Mouse (Mus musculus) heart, embryonic 13.5 days (tissue): ENCODE data around the gene Gpr152. TPM values are rescaled to one million over a fixed set of nuclear protein-coding genes. Genes with fewer than 3 reads are reported as not detected.

Experiments
- ATAC-seq: fragments of 200-750 bp; cut with Nextera tagmentation; 2 replicates; pipeline ENCODE4 v1.8.0; 2017; ENCODE audit warnings: moderate TSS enrichment; ENCODE audit not compliant: insufficient number of reproducible peaks, low FRiP score, low TSS enrichment; ENCODE audit errors: extremely low read depth
- H3K27ac ChIP-seq: fragments of 300-500 bp; sonication (generic); replicated peaks from 2 replicates; pipeline ENCODE4 v1.5.1; 2015; ENCODE audit warnings: moderate library complexity, mild to moderate bottlenecking, inconsistent platforms
- H3K27me3 ChIP-seq: fragments of 300-500 bp; sonication (generic); replicated peaks from 2 replicates; pipeline ENCODE4 v1.6.1; 2015; ENCODE audit warnings: mild to moderate bottlenecking, inconsistent platforms
- H3K36me3 ChIP-seq: fragments of 300-500 bp; sonication (generic); 2 replicates; pipeline ENCODE4 v1.6.1; 2015; ENCODE audit warnings: mild to moderate bottlenecking, inconsistent platforms
- H3K4me1 ChIP-seq: fragments of 300-500 bp; sonication (generic); 2 replicates; pipeline ENCODE4 v1.6.1; 2015; ENCODE audit warnings: inconsistent platforms
- H3K4me2 ChIP-seq: fragments of 300-500 bp; sonication (generic); 2 replicates; pipeline ENCODE4 v1.6.1; 2015; ENCODE audit warnings: inconsistent platforms, mild to moderate bottlenecking, moderate library complexity
- H3K4me3 ChIP-seq: fragments of 300-500 bp; sonication (generic); 2 replicates; pipeline ENCODE4 v1.5.1; 2015; ENCODE audit warnings: moderate library complexity, mild to moderate bottlenecking, inconsistent platforms
- H3K9ac ChIP-seq: fragments of 300-500 bp; sonication (generic); 2 replicates; pipeline ENCODE4 v1.6.1; 2015; ENCODE audit warnings: inconsistent platforms, mild to moderate bottlenecking, moderate library complexity
- H3K9me3 ChIP-seq: fragments of 300-500 bp; sonication (generic); 2 replicates; pipeline ENCODE4 v1.6.1; 2016; ENCODE audit warnings: inconsistent platforms
- WGBS: fragments of 180-500 bp; shearing (Covaris S2); methylation state at CpG from one replicate; pipeline ENCODE4 v1.1.7; 2015; ENCODE audit warnings: mixed read lengths; 5-methylcytosine and 5-hydroxymethylcytosine counted together
- polyA plus RNA-seq: library from polyadenylated mRNA; unstranded; fragments of >200 nt; fragmentation: Nextera tagmentation; extraction: Ambion mirVana; gene quantifications from 2 replicates; pipeline ENCODE4 v1.2.1, GENCODE M21; 2015

Gpr152 gene
- polyA plus RNA-seq, 1 experiment from 2014 or later, result not detected

DNA sequence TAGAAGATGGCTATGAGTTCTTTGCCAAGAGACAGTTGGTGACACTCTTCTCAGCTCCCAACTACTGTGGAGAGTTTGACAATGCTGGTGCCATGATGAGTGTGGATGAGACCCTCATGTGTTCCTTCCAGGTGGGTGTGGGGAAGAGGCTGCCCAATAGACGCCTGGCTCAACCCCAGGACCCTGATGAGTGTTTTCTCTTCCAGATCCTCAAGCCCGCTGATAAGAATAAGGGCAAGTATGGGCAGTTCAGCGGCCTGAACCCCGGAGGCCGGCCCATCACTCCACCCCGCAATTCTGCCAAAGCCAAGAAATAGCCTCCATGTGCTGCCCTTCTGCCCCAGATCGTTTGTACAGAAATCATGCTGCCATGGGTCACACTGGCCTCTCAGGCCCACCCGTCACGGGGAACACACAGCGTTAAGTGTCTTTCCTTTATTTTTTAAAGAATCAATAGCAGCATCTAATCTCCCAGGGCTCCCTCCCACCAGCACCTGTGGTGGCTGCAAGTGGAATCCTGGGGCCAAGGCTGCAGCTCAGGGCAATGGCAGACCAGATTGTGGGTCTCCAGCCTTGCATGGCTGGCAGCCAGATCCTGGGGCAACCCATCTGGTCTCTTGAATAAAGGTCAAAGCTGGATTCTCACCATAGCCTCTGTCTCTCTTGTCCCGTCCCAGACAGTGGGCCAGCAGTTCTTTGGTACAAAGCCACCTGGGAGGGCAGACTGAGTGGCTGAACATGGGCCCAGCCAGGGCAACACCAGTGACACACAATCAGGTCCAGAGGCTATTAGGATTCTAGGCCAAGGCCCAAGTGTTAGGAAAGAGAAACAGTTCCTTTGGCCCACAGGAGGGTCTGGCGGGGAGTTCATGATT lies 55.4 kb downstream of the Gpr152 start:
- WGBS, result 76% methylated on average over 12 of the region's 12 CpGs
- Histone ChIP-seq H3K9ac (no peak overlapping the region), H3K9me3 (no peaks in the 10 kb centered on the region), H3K4me1 (peaks cover 58% of the 10 kb centered on the region), H3K4me3 (no peak overlapping the region), H3K36me3 (peaks cover 70% of the 10 kb centered on the region), H3K27ac (no peak overlapping the region), H3K4me2 (no peak overlapping the region), H3K27me3 (no peaks in the 10 kb centered on the region)
- ATAC-seq, result no peak

Other genes starting within 250 kb of the Gpr152 start
- 22.7 and 25.1 TPM in 2 replicates for gene Tcirg1, start 232.7 kb upstream of the Gpr152 start, polyA plus RNA-seq
- gene Ndufs8, start 227.0 kb upstream of the Gpr152 start, polyA plus RNA-seq, result 361 and 400 TPM in 2 replicates
- gene Aldh3b1, start 210.0 kb upstream of the Gpr152 start, polyA plus RNA-seq, result 2.2 and 2.3 TPM in 2 replicates
- gene Unc93b1, start 204.6 kb upstream of the Gpr152 start, polyA plus RNA-seq, result 12.4 and 13.6 TPM in 2 replicates
- not detected in 2 replicates for gene Aldh3b3, start 181.1 kb upstream of the Gpr152 start, polyA plus RNA-seq
- 0.06 TPM in 1 of 2 replicates, not detected in the other for gene Aldh3b2, start 167.5 kb upstream of the Gpr152 start, polyA plus RNA-seq
- gene Acy3, start 153.2 kb upstream of the Gpr152 start, polyA plus RNA-seq, result 10.4 and 10.8 TPM in 2 replicates
- gene Tbx10, start 147.0 kb upstream of the Gpr152 start, polyA plus RNA-seq, result not detected in 2 replicates
- gene Nudt8, start 139.2 kb upstream of the Gpr152 start, polyA plus RNA-seq, result 51.7 and 60.0 TPM in 2 replicates
- 4.1 and 5.4 TPM in 2 replicates for gene Gm49405, start 139.2 kb upstream of the Gpr152 start, polyA plus RNA-seq
- gene Doc2g, start 136.5 kb upstream of the Gpr152 start, polyA plus RNA-seq, result 80.5 and 99.3 TPM in 2 replicates
- 407 and 462 TPM in 2 replicates for gene Ndufv1, start 127.0 kb upstream of the Gpr152 start, polyA plus RNA-seq
- gene Gstp1, start 101.8 kb upstream of the Gpr152 start, polyA plus RNA-seq, result 380 and 421 TPM in 2 replicates
- 5.1 and 5.9 TPM in 2 replicates for gene Gstp2, start 93.8 kb upstream of the Gpr152 start, polyA plus RNA-seq
- gene Gstp3, start 80.2 kb upstream of the Gpr152 start, polyA plus RNA-seq, result 0.29 and 0.61 TPM in 2 replicates
- not detected in 2 replicates for gene Cabp2, start 58.2 kb upstream of the Gpr152 start, polyA plus RNA-seq
- gene Cdk2ap2, start 42.6 kb upstream of the Gpr152 start, polyA plus RNA-seq, result 64.5 and 64.9 TPM in 2 replicates
- gene Pitpnm1, start 39.8 kb upstream of the Gpr152 start, polyA plus RNA-seq, result 18.2 and 21.8 TPM in 2 replicates
- gene Aip, start 13.9 kb upstream of the Gpr152 start, polyA plus RNA-seq, result 84.3 and 96.3 TPM in 2 replicates
- gene Cabp4, start 4.2 kb downstream of the Gpr152 start, polyA plus RNA-seq, result not detected in 2 replicates
- 107 and 122 TPM in 2 replicates for gene Coro1b, start 8.8 kb downstream of the Gpr152 start, polyA plus RNA-seq
- gene Ptprcap, start 13.8 kb downstream of the Gpr152 start, polyA plus RNA-seq, result 1.2 and 1.4 TPM in 2 replicates
- gene Rps6kb2, start 23.6 kb downstream of the Gpr152 start, polyA plus RNA-seq, result 46.0 and 47.1 TPM in 2 replicates
- 4.4 and 5.0 TPM in 2 replicates for gene Carns1, start 35.7 kb downstream of the Gpr152 start, polyA plus RNA-seq
- gene Tbc1d10c, start 51.5 kb downstream of the Gpr152 start, polyA plus RNA-seq, result 2.0 and 2.7 TPM in 2 replicates
- 642 and 729 TPM in 2 replicates for gene Ppp1ca, start 52.3 kb downstream of the Gpr152 start, polyA plus RNA-seq
- gene Rad9a, start 61.9 kb downstream of the Gpr152 start, polyA plus RNA-seq, result 21.3 and 22.2 TPM in 2 replicates
- gene Clcf1, start 74.5 kb downstream of the Gpr152 start, polyA plus RNA-seq, result 1.1 and 1.9 TPM in 2 replicates
- gene AC109138.7, start 74.6 kb downstream of the Gpr152 start, polyA plus RNA-seq, result not detected in 2 replicates
- gene Pold4, start 92.1 kb downstream of the Gpr152 start, polyA plus RNA-seq, result 19.9 and 23.5 TPM in 2 replicates
- gene Ssh3, start 129.4 kb downstream of the Gpr152 start, polyA plus RNA-seq, result 5.0 and 6.7 TPM in 2 replicates
- gene Ankrd13d, start 143.3 kb downstream of the Gpr152 start, polyA plus RNA-seq, result 1.0 and 1.6 TPM in 2 replicates
- 9.4 and 12.9 TPM in 2 replicates for gene Grk2, start 166.4 kb downstream of the Gpr152 start, polyA plus RNA-seq